Mouse (Mus musculus) G1E (cell line): ENCODE results near the gene Bad.

Experiments
- CTCF ChIP-seq: IDR thresholded peaks from 2 replicates; pipeline ENCODE4 v1.5.1; 2012; ENCODE audit warnings: low read depth, low read length, inconsistent platforms, mixed read lengths
- GATA1 ChIP-seq: IDR thresholded peaks from 2 replicates; pipeline ENCODE4 v1.6.1; 2012; ENCODE audit warnings: borderline replicate concordance, low read length, inconsistent platforms, mixed read lengths

DNA sequence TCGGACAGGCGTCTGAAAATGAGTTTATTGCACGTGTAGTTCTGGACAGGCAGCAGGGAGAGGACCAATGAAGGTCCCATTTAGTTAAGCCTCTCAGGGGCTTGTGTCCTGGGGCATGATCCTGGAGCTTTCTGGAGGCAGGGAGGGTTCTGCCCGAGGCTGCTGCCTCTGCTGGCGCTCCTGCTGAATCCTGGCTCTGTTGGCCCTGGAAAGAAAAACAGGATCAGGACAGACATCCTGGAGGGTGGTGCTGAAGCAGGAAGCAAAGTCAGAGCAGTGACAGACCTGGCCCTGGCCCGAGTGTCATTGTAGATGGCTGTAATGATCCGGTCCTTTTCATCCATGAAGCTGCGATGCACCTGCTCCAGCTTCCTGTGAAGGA lies 46.2 kb downstream of the Bad start:
- TF ChIP-seq CTCF = no peak
- no peak for TF ChIP-seq GATA1
